Mouse (Mus musculus): ENCODE measurements around the gene Selenon.

Gene Selenon

DNA sequence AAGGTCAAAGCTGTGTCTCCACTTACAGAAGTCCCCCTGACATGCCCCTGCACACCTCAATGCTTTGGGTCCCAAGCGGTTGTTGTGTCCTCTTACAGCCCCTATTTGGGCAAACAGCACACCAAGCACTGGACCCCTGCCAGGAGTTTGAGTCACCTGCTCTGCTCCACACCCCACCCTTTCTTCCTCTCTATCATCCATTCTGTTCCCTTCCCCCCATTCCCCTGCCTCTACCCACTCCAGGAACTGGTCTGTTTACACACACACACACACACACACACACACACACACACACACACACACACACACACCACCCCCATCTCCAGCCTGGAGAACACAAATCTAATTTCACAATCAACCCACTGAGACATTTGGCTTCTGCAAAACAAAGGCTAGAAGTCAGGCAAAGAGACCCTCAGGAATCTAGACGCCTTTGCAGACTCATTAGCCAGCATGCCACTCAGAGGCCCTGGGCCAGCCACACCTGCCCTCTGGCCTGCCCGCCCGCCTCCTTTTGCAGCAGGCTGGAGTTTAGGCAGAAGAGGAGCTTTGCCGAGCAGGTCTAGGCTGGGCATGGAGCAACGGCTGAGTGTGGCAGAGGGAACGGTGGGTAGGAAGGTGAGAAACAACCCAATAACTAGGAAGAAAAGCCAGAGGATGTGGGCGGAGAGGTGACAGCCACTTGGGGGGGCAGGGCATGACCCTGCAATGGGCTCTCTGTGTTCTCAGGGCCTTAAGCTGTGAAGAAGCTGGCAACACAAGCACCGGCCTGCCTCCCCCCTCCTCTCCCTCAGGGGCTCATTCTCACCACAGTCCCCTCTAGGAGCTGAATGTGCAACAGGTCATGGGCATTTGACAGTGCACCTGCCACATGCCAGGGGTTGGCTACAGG lies 4.9 kb downstream of the Selenon start:
- DNase-seq (ENCODE audit: inconsistent age in 2 of 2, low spot score in 1 of 2), result peak in 1 of 2 experiments; percentile 68

DNA sequence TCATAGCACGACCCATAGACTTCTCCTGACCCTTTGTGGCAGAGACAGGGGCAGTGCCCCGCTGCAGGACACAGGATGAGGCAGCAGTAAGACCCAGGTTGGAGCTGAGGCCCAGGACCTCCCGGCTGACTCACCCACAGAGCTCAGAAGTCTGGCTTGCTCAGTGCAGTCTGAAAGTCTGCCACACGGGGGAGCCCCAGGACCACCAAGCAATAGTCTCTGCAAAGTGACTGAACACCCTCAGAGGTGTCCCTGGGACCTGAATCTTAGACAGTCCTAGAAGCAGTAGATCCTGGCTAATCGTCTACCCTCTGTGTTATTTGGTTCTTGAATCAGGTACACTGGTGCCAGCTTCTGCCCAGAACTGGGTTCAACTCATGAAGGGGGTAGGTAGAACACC lies 8.7 kb downstream of the Selenon start:
- DNase-seq (ENCODE audit: inconsistent age in 2 of 2, low spot score in 1 of 2), result peak; percentile 92 to 97

DNA sequence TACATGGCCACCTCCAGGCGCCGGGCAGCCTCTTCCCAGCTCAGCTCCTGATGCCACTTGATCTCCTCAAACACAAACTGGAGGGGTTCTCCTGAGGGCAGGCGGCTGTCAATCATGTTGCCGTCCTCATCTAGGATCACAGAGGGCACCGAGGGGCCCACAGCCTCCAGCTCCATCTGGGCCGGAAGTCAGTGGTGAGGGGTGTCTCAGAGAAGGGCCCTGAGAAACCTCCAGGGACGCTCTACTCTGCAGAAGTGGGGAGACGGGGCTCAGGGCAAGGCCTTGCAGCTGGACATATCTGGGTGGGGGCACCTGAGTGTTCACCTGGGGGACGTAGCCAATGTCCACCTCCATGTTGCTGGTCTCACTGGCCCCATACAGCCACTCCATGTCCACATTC lies 9.2 kb downstream of the Selenon start:
- no peak for DNase-seq (ENCODE audit: inconsistent age in 2 of 2, low spot score in 1 of 2)

GRCm38 (mm10) chr4:134538997-134539580 lies 12.9 kb downstream of the Selenon start:
- peak in 1 of 2 experiments; percentile 37 for DNase-seq (ENCODE audit: inconsistent age in 2 of 2, low spot score in 1 of 2)

DNA sequence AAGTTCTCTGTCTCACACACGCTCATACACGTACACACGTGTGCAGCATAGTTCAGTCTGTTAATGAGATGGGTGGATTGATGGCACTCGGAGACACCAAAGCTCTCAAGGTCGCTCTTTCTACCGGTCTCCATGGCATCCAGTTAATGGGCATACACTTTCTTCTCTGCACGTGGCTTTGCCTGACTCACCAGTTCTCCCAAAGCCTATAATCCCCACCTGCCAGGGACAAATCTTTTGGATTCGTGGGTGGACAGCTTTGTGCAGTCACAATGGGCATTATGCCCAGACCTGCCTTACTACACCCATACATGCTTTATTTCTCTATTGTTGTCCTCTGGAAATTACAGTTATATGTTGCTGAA lies 16.2 kb downstream of the Selenon start:
- DNase-seq (ENCODE audit: inconsistent age in 2 of 2, low spot score in 1 of 2), result peak; percentile 74 to 88

- peak; percentile 99 for DNase-seq (ENCODE audit: inconsistent age in 2 of 2, low spot score in 1 of 2)
These were observed 16.8 kb downstream of the Selenon start, which contains the start of gene Mtfr1l for GRCm38 (mm10) chr4:134534932-134535786. TSS of gene Mtfr1l (minus strand) at chr4:134535387.

- DNase-seq (ENCODE audit: inconsistent age in 2 of 2, low spot score in 1 of 2), result peak; percentile 82 to 92
These were observed 17.7 kb downstream of the Selenon start for GRCm38 (mm10) chr4:134534124-134534886.

DNA sequence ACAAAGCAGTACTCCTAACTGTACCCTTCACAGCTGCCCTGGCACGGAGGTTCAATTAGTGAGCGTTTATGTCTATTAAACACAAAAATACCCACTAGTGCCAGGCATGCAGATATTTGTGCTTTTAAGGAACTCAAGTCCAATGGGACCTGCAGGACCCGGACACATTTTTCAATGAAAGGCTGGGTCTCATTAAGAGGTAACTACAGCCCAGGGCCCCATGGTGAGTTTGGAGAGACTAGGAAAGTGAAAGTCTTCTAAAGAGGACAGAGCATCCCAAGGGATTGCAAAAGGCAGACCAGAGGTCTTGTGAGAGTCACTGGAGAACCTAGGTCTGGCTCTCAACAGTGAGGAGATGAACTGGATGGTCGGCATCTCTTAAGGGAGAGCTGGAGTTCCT lies 18.5 kb downstream of the Selenon start:
- no peak for DNase-seq (ENCODE audit: inconsistent age in 2 of 2, low spot score in 1 of 2)

DNA sequence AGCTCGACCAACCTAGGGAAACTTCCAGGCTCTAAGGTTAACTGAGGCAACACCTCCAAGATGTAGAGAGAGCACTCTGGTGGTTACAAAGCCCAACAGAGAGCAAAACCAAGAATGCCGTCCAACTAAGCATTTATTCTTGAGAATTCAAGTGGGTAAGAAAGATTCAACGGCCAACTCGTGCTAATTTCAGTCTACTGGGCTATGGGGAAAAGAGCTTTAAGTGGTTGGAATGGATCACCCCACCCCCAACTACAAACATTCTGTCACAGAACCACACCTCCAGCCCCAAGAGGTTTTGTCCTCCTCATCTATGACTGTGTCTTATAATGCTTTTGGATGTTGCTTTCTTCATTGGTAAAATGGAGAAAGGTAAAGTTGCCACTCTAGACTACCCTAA lies 19.0 kb downstream of the Selenon start:
- DNase-seq (ENCODE audit: inconsistent age in 2 of 2, low spot score in 1 of 2), result no peak

DNA sequence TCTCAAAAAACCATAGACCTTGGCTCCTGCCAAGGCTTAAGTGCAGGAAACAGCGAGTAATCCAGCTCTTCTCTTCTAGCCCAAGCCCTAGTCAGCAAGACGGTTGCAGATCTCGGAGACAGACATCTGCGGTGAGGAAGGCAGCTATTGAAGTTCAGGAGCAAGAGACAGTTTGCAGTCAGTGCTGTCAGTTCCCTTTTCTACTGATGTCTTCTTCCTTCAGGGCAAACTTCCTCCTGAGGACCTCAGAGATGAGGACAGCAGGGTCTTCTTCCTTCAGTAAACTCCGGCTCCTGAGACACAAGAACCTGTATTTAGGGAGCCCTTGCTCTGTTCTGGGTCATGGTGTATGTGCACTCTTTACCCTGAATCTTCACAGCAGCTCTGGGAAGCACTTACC lies 25.7 kb downstream of the Selenon start:
- no peak for DNase-seq (ENCODE audit: inconsistent age in 2 of 2, low spot score in 1 of 2)

DNA sequence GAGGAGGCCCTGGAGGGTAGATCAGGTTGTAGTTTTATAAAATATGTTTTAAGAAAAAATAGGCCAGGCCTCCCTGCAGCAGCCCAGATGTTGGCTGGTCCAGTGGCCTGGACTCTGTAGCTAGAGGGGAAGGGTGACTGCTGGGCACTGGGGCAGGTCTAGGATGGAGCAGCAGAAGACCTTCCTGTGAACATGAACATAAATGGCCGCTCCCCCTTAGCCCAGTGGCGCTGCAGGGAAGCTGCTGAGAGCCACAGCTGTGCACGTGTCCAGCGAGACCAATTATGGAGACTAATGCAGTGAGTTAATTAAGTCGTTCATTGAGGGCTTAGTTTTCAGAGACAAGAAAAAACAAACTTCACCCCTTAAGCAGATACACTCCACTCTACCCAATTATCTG lies 26.2 kb downstream of the Selenon start:
- DNase-seq (ENCODE audit: inconsistent age in 2 of 2, low spot score in 1 of 2), result no peak

- DNase-seq (ENCODE audit: inconsistent age in 2 of 2, low spot score in 1 of 2), result peak in 1 of 2 experiments; percentile 75
These were observed 28.5 kb downstream of the Selenon start for GRCm38 (mm10) chr4:134523447-134523846.

GRCm38 (mm10) chr4:134519281-134519680 lies 32.7 kb downstream of the Selenon start:
- DNase-seq (ENCODE audit: inconsistent age in 2 of 2, low spot score in 1 of 2), result no peak

GRCm38 (mm10) chr4:134518541-134518940 lies 33.4 kb downstream of the Selenon start:
- DNase-seq (ENCODE audit: inconsistent age in 2 of 2, low spot score in 1 of 2), result no peak

DNA sequence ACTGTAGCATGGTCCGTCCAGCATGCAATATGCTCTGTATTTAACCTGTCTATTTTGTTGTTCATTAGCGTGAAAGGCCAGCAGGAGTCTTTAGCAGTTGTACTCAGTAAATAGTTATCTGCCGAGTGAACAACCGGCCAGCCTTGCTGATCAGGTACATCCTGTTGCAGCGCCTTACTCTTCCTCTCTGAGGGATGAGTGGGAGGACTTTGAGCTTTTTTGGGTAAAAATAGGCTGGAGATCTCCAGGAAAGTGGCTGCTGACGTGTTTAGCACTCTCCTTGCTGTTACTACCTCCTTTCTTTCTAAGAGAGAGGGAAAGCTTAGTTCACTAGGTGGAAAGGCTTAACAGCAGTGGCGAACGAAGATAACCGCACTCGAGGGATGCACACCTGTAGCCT lies 34.2 kb downstream of the Selenon start:
- DNase-seq (ENCODE audit: inconsistent age in 2 of 2, low spot score in 1 of 2), result peak in 1 of 2 experiments; percentile 57

DNA sequence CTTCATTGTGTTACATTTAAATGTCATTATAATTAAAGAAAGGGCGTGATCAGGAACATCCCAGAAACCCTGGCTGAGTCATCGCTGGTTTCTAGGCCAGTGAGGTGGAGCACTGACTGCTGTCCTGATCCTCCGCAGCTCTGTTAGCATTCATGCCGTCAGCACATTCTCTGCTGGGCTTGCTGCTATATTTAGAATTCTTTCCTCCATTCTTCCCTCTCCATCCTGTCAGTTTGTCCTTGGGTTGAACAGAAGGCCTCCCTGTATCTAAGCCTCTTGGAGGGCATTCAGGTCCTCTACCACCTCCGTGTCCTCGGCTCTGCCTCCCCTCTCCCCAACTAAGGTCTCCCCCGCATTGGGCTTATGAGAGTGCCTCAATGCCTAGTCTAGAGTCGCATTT lies 35.0 kb downstream of the Selenon start:
- DNase-seq (ENCODE audit: inconsistent age in 2 of 2, low spot score in 1 of 2), result peak; percentile 83 to 92

GRCm38 (mm10) chr4:134515614-134516013 lies 36.4 kb downstream of the Selenon start:
- peak; percentile 44 to 77 for DNase-seq (ENCODE audit: inconsistent age in 2 of 2, low spot score in 1 of 2)

DNA sequence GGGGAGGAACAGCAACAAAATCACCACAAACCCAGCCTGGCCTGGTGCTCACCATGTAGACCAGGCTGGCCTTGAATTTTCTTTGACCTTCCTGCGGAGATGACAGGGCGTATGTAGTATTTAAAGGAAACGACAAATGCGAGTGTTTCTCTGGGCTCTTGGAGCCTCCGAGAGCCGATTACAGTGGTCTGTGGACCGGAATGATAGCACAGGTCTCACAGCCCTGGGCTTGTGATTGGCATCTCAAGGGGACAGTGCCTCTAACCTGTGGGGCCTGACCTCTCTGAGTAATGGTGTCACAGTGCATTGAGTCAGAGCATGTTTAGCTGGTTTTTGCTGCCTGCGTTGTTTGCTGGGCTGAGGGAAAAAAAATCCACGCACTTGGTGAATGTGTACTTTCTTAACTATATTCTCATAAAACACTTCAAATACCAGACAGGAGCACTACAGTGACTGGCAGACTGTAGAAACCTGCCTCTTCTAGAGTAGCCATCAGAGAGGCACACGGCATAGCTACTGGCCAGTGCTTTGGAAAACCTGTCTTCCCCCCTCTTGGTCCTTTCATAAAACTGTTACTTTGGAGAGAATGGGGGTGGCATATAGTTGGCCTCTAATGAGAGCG lies 37.5 kb downstream of the Selenon start:
- DNase-seq (ENCODE audit: inconsistent age in 2 of 2, low spot score in 1 of 2), result peak in 1 of 2 experiments; percentile 77

DNA sequence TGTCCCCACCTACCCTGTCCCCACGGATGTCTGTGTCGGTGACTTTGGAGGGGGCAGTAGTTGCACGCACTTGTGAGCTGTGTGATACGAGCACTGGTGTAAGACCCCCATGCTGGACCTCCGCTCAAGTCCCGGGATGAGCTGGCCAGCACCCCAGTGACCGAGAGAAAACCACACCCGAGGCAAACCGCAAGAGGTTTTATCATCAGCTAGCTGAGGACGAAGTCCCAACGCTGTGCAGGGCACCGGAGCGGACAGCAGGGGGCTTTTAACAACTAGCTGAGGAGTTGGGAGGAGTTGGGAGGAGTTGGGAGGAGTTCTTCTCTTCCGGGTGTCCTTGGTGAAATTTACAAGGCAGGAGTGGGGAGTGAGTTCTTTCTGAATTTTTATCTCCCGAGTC lies 39.2 kb downstream of the Selenon start:
- peak; percentile 86 to 91 for DNase-seq (ENCODE audit: inconsistent age in 2 of 2, low spot score in 1 of 2)

GRCm38 (mm10) chr4:134511730-134512129 lies 40.2 kb downstream of the Selenon start:
- DNase-seq (ENCODE audit: inconsistent age in 2 of 2, low spot score in 1 of 2), result peak; percentile 57 to 70
